Mouse (Mus musculus): ENCODE measurements around the gene Med13l. TPM values are rescaled to one million over a fixed set of nuclear protein-coding genes. Genes with fewer than 3 reads are reported as not detected.

Gene Med13l
- total RNA-seq, 2 experiments from 2014 or later: 136 to 166 TPM

GRCm38 (mm10) chr5:118812947-118813401, 252.5 kb downstream of the Med13l start:
- no peak for ATAC-seq (replicated peaks; ENCODE audit: low FRiP score, poor library complexity, severe bottlenecking)

GRCm38 (mm10) chr5:118814052-118814451, 253.6 kb downstream of the Med13l start:
- no peak for ATAC-seq (replicated peaks; ENCODE audit: low FRiP score, poor library complexity, severe bottlenecking)
